Mouse (Mus musculus): ENCODE measurements around the gene Erbb3. TPM values are rescaled to one million over a fixed set of nuclear protein-coding genes. Genes with fewer than 3 reads are reported as not detected.
A peak's percentile ranks its signal among the peaks of the same experiment; 100 is the strongest.
"Not testable (repeated sequence)": the region's sequence is repeated elsewhere in the genome, so short reads cannot be mapped to it uniquely, and the experiment has no call there.

Erbb3 gene
- total and polyA plus RNA-seq, 2 experiments from 2014 or later: 0.65 to 1.7 TPM

- no peaks in the 10 kb centered on the region for H3K27me3 ChIP-seq (ENCODE audit: insufficient read depth, low read length)
- H3K9ac ChIP-seq (replicated peaks; ENCODE audit: low read length): peak overlapping the region; percentile 84
- under 1% methylated on average over 45 of the region's 46 CpGs for WGBS
- no peak for TF ChIP-seq CTCF (IDR thresholded peaks at IDR 0.05; ENCODE audit: low read depth)
- H3K27ac ChIP-seq: peak overlapping the region; percentile 91
- peaks cover 15% of the 10 kb centered on the region; the same call in 1 of the 2 replicates for H3K4me1 ChIP-seq (ENCODE audit: insufficient read depth, low read length)
- peak overlapping the region; percentile 87 for H3K4me3 ChIP-seq (ENCODE audit: low read length)
- H3K36me3 ChIP-seq (ENCODE audit: insufficient read depth, low read length): peaks cover 16% of the 10 kb centered on the region
- H3K9me3 ChIP-seq (ENCODE audit: low read length): no peaks in the 10 kb centered on the region
- peak overlapping the region; percentile 65 for H3K4me2 ChIP-seq (ENCODE audit: low read depth, low read length)
- DNase-seq (ENCODE audit: low spot score) (peak; percentile 46), ATAC-seq (peak; percentile 52; the same call in 1 of the 2 replicates)
Observed at GRCm38 (mm10) chr10:128565206-128565787, 24.2 kb downstream of the Erbb3 start.

DNA sequence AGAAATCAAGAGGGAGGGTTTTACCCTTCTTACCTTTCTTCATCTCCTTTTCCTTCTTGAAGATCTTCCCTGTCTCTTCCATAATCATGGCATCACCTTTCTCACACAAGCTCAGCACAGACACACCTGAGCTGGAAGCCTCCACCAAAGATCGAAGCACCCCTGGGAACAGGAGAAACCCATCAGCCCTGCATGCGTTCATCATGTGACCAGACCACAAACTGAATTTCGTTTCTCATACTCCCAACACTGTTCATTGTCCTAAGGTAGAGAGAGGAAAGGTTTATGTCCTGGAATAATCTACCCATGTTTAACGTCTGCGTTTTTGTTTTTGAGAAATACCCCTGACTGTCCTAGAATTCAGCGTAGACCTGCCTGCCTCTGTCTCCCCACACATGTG is 25.9 kb downstream of the Erbb3 start:
- Histone ChIP-seq H3K9me3 (ENCODE audit: low read length) (no peaks in the 10 kb centered on the region), H3K36me3 (ENCODE audit: insufficient read depth, low read length) (peaks cover 33% of the 10 kb centered on the region), H3K4me1 (ENCODE audit: insufficient read depth, low read length) (peaks cover 15% of the 10 kb centered on the region; the same call in 1 of the 2 replicates), H3K4me2 (ENCODE audit: low read depth, low read length) (no peak overlapping the region), H3K4me3 (ENCODE audit: low read length) (no peak overlapping the region), H3K27me3 (ENCODE audit: insufficient read depth, low read length) (no peaks in the 10 kb centered on the region), H3K27ac (no peak overlapping the region), H3K9ac (replicated peaks; ENCODE audit: low read length) (0 out of 2 replicates have a peak overlapping the region, but pooled peaks have one; percentile 5)
- TF ChIP-seq CTCF (IDR thresholded peaks at IDR 0.05; ENCODE audit: low read depth): no peak
- ATAC-seq: no peak
- 89% methylated on average over 6 of the region's 6 CpGs for WGBS
- no peak for DNase-seq (ENCODE audit: low spot score)

GRCm38 (mm10) chr10:128556963-128557362 is 32.5 kb downstream of the Erbb3 start:
- Histone ChIP-seq H3K9me3 (ENCODE audit: low read length) (no peaks in the 10 kb centered on the region), H3K4me3 (ENCODE audit: low read length) (no peak overlapping the region), H3K9ac (replicated peaks; ENCODE audit: low read length) (no peak overlapping the region), H3K4me2 (ENCODE audit: low read depth, low read length) (no peak overlapping the region), H3K4me1 (ENCODE audit: insufficient read depth, low read length) (no peaks in the 10 kb centered on the region), H3K36me3 (ENCODE audit: insufficient read depth, low read length) (peaks cover 45% of the 10 kb centered on the region), H3K27ac (no peak overlapping the region), H3K27me3 (ENCODE audit: insufficient read depth, low read length) (no peaks in the 10 kb centered on the region)
- 87% methylated on average over 6 of the region's 6 CpGs for WGBS
- no peak for TF ChIP-seq CTCF (IDR thresholded peaks at IDR 0.05; ENCODE audit: low read depth)
- ATAC-seq (no peak), DNase-seq (ENCODE audit: low spot score) (no peak)

DNA sequence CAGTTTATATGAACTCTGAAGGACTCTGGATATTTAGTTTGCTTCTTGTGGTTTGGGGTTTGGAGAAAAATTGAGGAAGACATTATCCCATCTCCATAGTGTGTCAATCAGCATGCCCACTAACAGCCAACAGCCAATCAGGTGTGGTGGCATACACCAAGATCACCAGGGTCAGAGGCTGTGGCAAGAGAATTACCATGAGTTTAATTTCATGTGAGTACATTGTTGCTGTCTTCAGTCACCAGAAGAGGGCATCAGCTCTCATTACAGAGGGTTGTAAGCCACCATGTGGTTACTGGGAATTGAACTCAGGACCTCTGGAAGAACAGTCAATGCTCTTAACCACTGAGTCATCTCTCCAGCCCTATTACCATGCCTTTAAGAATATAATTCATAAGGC is 33.2 kb downstream of the Erbb3 start:
- Histone ChIP-seq H3K9ac (replicated peaks; ENCODE audit: low read length) (no peak overlapping the region), H3K27ac (no peak overlapping the region), H3K9me3 (ENCODE audit: low read length) (no peaks in the 10 kb centered on the region), H3K27me3 (ENCODE audit: insufficient read depth, low read length) (no peaks in the 10 kb centered on the region), H3K36me3 (ENCODE audit: insufficient read depth, low read length) (peaks cover 39% of the 10 kb centered on the region), H3K4me2 (ENCODE audit: low read depth, low read length) (no peak overlapping the region), H3K4me1 (ENCODE audit: insufficient read depth, low read length) (no peaks in the 10 kb centered on the region), H3K4me3 (ENCODE audit: low read length) (no peak overlapping the region)
- DNase-seq (ENCODE audit: low spot score): no peak
- ATAC-seq: no peak
- TF ChIP-seq CTCF (IDR thresholded peaks at IDR 0.05; ENCODE audit: low read depth): peak; percentile 27; the same call in 1 of the 2 replicates

- not testable (repeated sequence) for H3K9ac ChIP-seq (replicated peaks; ENCODE audit: low read length); H3K4me3 ChIP-seq (ENCODE audit: low read length); H3K9me3 ChIP-seq (ENCODE audit: low read length); DNase-seq (ENCODE audit: low spot score); H3K4me1 ChIP-seq (ENCODE audit: insufficient read depth, low read length); H3K4me2 ChIP-seq (ENCODE audit: low read depth, low read length); ATAC-seq; H3K27ac ChIP-seq; H3K27me3 ChIP-seq (ENCODE audit: insufficient read depth, low read length)
- peaks cover 32% of the 10 kb centered on the region for H3K36me3 ChIP-seq (ENCODE audit: insufficient read depth, low read length)
- 94% methylated on average over 1 of the region's 1 CpGs for WGBS
Observed at GRCm38 (mm10) chr10:128555567-128555966, 33.9 kb downstream of the Erbb3 start.

GRCm38 (mm10) chr10:128550144-128550823 is 39.2 kb downstream of the Erbb3 start:
- H3K4me1 ChIP-seq (ENCODE audit: insufficient read depth, low read length); H3K36me3 ChIP-seq (ENCODE audit: insufficient read depth, low read length); H3K4me2 ChIP-seq (ENCODE audit: low read depth, low read length); DNase-seq (ENCODE audit: low spot score); ATAC-seq; H3K4me3 ChIP-seq (ENCODE audit: low read length); H3K9ac ChIP-seq (replicated peaks; ENCODE audit: low read length); H3K9me3 ChIP-seq (ENCODE audit: low read length); H3K27me3 ChIP-seq (ENCODE audit: insufficient read depth, low read length): not testable (repeated sequence)
- WGBS: 95% methylated on average over 11 of the region's 11 CpGs
- H3K27ac ChIP-seq: 0 out of 2 replicates have a peak overlapping the region, but pooled peaks have one; percentile 64

- WGBS: 62% methylated on average over 6 of the region's 6 CpGs
- not testable (repeated sequence) for DNase-seq (ENCODE audit: low spot score)
- peak overlapping the region; percentile 79; the same call in 1 of the 2 replicates for H3K4me2 ChIP-seq (ENCODE audit: low read depth, low read length)
Observed at GRCm38 (mm10) chr10:128549682-128550057, 39.8 kb downstream of the Erbb3 start.

More at GRCm38 (mm10) chr10:128549682-128550057, 39.8 kb downstream of the Erbb3 start:
- H3K9ac ChIP-seq (replicated peaks; ENCODE audit: low read length); H3K4me3 ChIP-seq (ENCODE audit: low read length); H3K27me3 ChIP-seq (ENCODE audit: insufficient read depth, low read length); ATAC-seq; H3K4me1 ChIP-seq (ENCODE audit: insufficient read depth, low read length); H3K9me3 ChIP-seq (ENCODE audit: low read length); H3K36me3 ChIP-seq (ENCODE audit: insufficient read depth, low read length): not testable (repeated sequence)
- H3K27ac ChIP-seq: peak overlapping the region; percentile 64; the same call in 1 of the 2 replicates

All from hindbrain, postnatal 0 days (tissue).